Mouse (Mus musculus) thymus, adult 2 months (tissue): ENCODE data around the gene 2310030G06Rik. TPM values are rescaled to one million over a fixed set of nuclear protein-coding genes. Genes with fewer than 3 reads are reported as not detected.

Experiments
- DNase-seq: peaks from one replicate; pipeline ENCODE4 v3.0.0; 2021
- H3K27ac ChIP-seq: fragments of 200-500 bp; 2 replicates; pipeline ENCODE4 v1.5.1; 2012; ENCODE audit warnings: low read length, control low read depth; ENCODE audit not compliant: control insufficient read depth, insufficient read depth
- H3K27me3 ChIP-seq: fragments of 200-500 bp; 2 replicates; pipeline ENCODE4 v1.6.1; 2012; ENCODE audit warnings: mild to moderate bottlenecking, low read length, moderate library complexity, mixed read lengths; ENCODE audit not compliant: control insufficient read depth, insufficient read depth
- H3K36me3 ChIP-seq: fragments of 200-500 bp; 2 replicates; pipeline ENCODE4 v1.6.1; 2012; ENCODE audit warnings: mild to moderate bottlenecking, low read length, moderate library complexity; ENCODE audit not compliant: control insufficient read depth, insufficient read depth
- H3K4me1 ChIP-seq: fragments of 200-500 bp; replicated peaks from 2 replicates; pipeline ENCODE4 v1.6.1; 2012; ENCODE audit warnings: low read length; ENCODE audit not compliant: control insufficient read depth, insufficient read depth
- H3K4me3 ChIP-seq: fragments of 200-500 bp; 2 replicates; pipeline ENCODE4 v1.5.1; 2012; ENCODE audit warnings: mild to moderate bottlenecking, low read length, control low read depth, moderate library complexity; ENCODE audit not compliant: control insufficient read depth, insufficient read depth
- CTCF ChIP-seq: fragments of 200-500 bp; IDR thresholded peaks from 2 replicates; pipeline ENCODE4 v1.5.1; 2012; ENCODE audit warnings: mild to moderate bottlenecking, control low read depth, low read length, moderate library complexity, borderline replicate concordance; ENCODE audit not compliant: control insufficient read depth, poor library complexity, insufficient read depth; ENCODE audit errors: extremely low read depth
- POLR2A ChIP-seq: fragments of 200-500 bp; IDR thresholded peaks from 2 replicates; pipeline ENCODE4 v1.6.1; 2012; ENCODE audit warnings: mild to moderate bottlenecking, low read length, control low read depth, moderate library complexity; ENCODE audit not compliant: control insufficient read depth, poor library complexity, insufficient read depth; ENCODE audit errors: extremely low read depth
- WGBS: fragments of 180-500 bp; shearing (Covaris S2); methylation state at CpG from one replicate; pipeline ENCODE4 v1.1.7; 2018; 5-methylcytosine and 5-hydroxymethylcytosine counted together
- polyA plus RNA-seq: library from polyadenylated mRNA; depleted of rRNA; stranded (reverse); fragments of >200 nt; gene quantifications from 2 replicates; pipeline ENCODE4 v1.2.3, GENCODE M21; 2012

2310030G06Rik gene
- polyA plus RNA-seq, 1 experiment, result 3.6 TPM

DNA sequence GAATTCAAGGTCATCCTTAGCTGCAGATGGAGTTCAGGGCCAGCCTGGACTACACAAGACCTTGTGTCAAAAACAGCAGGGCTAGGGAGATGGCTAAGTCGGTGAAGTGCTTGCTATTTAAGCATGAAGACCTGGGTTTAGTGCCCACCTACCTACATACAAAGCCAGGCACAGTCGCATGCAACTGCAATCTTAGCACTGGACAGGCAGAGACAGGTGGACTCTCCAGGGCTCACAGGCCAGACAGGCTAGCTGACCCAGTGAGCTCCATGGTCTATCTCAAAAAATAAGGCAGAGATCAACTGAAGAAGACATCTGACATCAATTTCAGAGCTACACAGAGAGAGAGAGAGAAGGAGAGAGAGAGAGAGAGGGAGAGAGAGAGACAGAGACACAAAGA, 22.2 kb downstream of the 2310030G06Rik start:
- Histone ChIP-seq H3K4me1 (no peaks in the 10 kb centered on the region; the same call in 1 of the 2 replicates), H3K27ac (no peak overlapping the region)
- 87% methylated on average over 2 of the region's 2 CpGs for WGBS

DNA sequence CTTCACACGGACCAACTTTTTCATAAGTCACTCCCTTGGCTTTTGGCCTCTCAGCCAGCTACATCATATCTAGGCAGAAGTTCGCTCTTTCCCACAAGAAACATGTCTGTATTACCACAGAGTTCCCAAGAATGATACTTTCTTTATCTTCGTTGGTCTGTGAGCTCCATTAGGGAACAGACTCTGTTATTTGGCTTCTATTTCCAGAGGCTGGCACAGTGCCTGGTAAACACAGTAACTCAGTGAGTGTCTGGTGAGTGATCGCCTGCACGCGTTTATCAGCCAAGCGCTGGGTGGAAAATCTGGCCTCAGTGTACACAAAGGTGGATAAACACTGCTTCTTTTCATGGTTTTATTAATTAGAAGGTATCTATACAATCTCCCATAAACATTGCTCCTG, 22.9 kb downstream of the 2310030G06Rik start:
- no peak for DNase-seq
- Histone ChIP-seq H3K36me3 (no peaks in the 10 kb centered on the region), H3K4me3 (no peak overlapping the region), H3K27me3 (peaks cover 7% of the 10 kb centered on the region; the same call in 1 of the 2 replicates), H3K27ac (no peak overlapping the region), H3K4me1 (no peaks in the 10 kb centered on the region; the same call in 1 of the 2 replicates)
- 84% methylated on average over 7 of the region's 7 CpGs for WGBS
- no peak for TF ChIP-seq CTCF
- no peak for TF ChIP-seq POLR2A

More for the DNA sequence above, 22.2 kb downstream of the 2310030G06Rik start:
- H3K27me3 ChIP-seq, result peaks cover 7% of the 10 kb centered on the region; the same call in 1 of the 2 replicates
- TF ChIP-seq CTCF (no peak), POLR2A (no peak)
- no peak overlapping the region for H3K4me3 ChIP-seq
- no peaks in the 10 kb centered on the region for H3K36me3 ChIP-seq
- DNase-seq, result no peak

DNA sequence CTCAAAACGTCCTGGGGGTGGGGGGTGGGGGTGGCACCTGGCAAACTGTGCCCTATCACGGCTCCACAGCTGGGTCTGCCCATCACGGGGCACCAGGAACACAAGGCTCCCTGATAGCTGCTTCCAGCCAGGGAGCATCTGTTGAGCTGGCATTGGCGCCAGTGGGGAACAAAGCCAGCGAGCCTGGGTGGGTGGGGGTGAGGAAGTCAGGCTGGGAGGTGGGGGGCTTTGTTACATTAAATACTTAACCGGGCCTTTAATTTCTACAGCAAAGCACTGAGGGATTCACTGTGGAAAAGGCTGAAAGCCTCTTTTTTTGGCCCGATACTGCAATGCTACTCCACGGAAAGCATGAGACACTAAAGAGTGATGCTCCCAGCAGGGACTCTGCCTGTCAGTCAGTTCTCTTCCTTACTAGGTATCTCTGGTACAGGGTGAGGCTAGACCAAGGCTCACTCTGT, 23.9 kb downstream of the 2310030G06Rik start:
- TF ChIP-seq CTCF (no peak), POLR2A (no peak)
- Histone ChIP-seq H3K27ac (no peak overlapping the region), H3K4me1 (no peaks in the 10 kb centered on the region), H3K4me3 (no peak overlapping the region), H3K27me3 (0 out of 2 replicates have a peak, but pooled peaks cover under 1% of the 10 kb centered on the region), H3K36me3 (no peaks in the 10 kb centered on the region)
- DNase-seq, result no peak
- WGBS, result 74% methylated on average over 8 of the region's 8 CpGs

DNA sequence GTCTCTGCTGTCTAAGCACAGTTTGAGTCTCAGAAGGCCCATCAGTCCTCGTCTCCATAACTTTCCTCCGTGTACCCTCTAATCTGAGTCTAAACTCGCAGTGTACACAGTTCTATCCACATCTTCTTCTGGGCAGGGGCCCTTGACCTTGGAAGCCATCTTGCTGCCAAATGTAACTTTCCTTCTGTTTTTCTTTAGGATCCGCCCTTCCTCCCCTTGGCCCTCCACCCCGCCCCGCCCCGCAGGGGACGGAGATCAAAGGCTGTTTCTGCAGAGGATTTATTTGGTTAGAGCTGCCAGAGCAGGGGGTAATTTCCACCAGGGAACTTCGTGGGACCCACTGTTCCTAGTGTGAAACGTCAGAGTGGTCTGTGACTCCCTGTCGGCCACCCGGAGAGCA, 25.3 kb downstream of the 2310030G06Rik start:
- Histone ChIP-seq H3K4me1 (no peaks in the 10 kb centered on the region), H3K36me3 (no peaks in the 10 kb centered on the region), H3K27me3 (no peaks in the 10 kb centered on the region), H3K4me3 (no peak overlapping the region), H3K27ac (no peak overlapping the region)
- no peak for DNase-seq
- 70% methylated on average over 12 of the region's 12 CpGs for WGBS
- TF ChIP-seq CTCF (no peak), POLR2A (no peak)

DNA sequence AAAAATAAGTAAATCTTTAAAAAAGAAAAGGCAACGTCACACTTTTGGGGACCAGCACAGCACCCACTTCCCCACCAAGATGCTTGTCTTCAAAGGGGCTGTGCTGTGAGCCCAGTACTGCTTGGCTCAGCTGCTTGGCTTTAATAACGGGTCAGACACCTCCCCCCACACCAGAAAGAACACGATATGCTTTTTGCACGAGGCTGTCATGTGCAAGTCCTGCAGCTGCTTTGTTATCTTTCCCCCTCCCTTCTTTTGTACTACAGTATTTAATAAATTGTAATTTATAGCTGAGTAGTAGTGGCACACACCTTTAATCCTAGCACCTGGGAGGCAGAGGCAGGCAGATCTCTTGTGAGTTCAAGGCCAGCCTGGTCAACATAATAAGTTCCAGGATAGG, 27.5 kb downstream of the 2310030G06Rik start:
- TF ChIP-seq CTCF (no peak), POLR2A (no peak)
- WGBS, result 67% methylated on average over 4 of the region's 4 CpGs
- Histone ChIP-seq H3K4me1 (no peaks in the 10 kb centered on the region), H3K27me3 (no peaks in the 10 kb centered on the region), H3K4me3 (no peak overlapping the region), H3K27ac (no peak overlapping the region), H3K36me3 (no peaks in the 10 kb centered on the region)
- no peak for DNase-seq

DNA sequence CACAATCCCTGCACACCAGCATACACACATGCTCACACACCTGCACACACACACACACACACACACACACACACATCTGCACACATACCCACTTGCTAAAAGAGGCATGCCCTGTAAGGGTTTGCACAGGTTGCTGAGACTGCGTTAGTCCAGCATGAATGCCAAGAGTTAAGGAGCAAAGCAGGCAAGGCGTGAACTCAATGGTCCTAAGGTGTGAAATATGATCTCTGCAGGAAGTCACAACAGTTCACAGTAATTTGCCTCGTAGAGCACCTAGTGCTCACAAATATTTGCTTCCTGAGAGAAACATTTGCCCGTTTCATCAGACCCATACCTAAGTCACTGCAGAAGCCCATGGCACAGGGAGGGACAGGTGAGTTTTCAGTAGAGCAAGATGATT, 32.1 kb downstream of the 2310030G06Rik start:
- Histone ChIP-seq H3K27me3 (no peaks in the 10 kb centered on the region), H3K4me1 (no peaks in the 10 kb centered on the region), H3K4me3 (no peak overlapping the region), H3K36me3 (no peaks in the 10 kb centered on the region), H3K27ac (no peak overlapping the region)
- 50% methylated on average over 4 of the region's 4 CpGs for WGBS
- no peak for DNase-seq
- TF ChIP-seq POLR2A, result no peak
- no peak for TF ChIP-seq CTCF

DNA sequence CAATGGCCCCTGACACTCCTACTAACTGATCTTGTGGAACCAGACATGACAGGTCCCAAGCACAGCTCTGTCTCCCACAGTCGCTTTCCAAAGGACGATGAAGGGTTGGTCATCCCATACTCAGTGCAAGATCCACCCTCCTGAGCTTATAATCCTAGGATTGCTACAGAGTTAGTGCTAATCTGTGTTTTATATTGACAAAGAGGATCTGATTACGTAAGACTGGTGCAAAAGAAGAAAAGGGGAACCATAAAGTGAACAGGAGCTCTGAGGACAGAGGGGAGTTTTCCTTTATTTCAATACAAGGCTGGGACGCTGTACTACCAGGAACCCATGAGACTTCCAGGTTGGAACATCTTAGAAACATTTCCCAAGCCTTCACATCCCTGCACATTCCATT, 35.0 kb downstream of the 2310030G06Rik start:
- no peaks in the 10 kb centered on the region for H3K36me3 ChIP-seq
- H3K27ac ChIP-seq, result no peak overlapping the region
- TF ChIP-seq CTCF, result no peak
- TF ChIP-seq POLR2A, result no peak
- no peaks in the 10 kb centered on the region for H3K27me3 ChIP-seq
- 57% methylated on average over 4 of the region's 4 CpGs for WGBS
- H3K4me3 ChIP-seq, result no peak overlapping the region
- DNase-seq, result no peak
- H3K4me1 ChIP-seq, result no peaks in the 10 kb centered on the region
